Mouse (Mus musculus): ENCODE data around the gene Nabp2.

- TF ChIP-seq USF1 (IDR thresholded peaks at IDR 0.05; ENCODE audit: low read depth): no peak
- no peak for TF ChIP-seq CTCF (IDR thresholded peaks at IDR 0.05; ENCODE audit: control insufficient read depth, insufficient read depth, insufficient read length)
- TF ChIP-seq CEBPB (IDR thresholded peaks at IDR 0.05; ENCODE audit: low read depth): no peak
Measured at GRCm38 (mm10) chr10:128438675-128439279, 27.5 kb upstream of the Nabp2 start.
